Mouse (Mus musculus): ENCODE results near the gene Klhl6.

GRCm38 (mm10) chr16:19975432-19975831, 7.4 kb downstream of the Klhl6 start:
- TF ChIP-seq POLR2A (IDR thresholded peaks at IDR 0.05; ENCODE audit: low read depth, low read length) (no peak), CTCF (IDR thresholded peaks at IDR 0.05; ENCODE audit: extremely low read depth, insufficient read depth, insufficient read length, insufficient replicate concordance) (no peak)

Measured in spleen, adult 2 months (tissue).